Mouse (Mus musculus) cerebellum, adult 2 months (tissue): ENCODE results near the gene Ninl. TPM values are rescaled to one million over a fixed set of nuclear protein-coding genes. Genes with fewer than 3 reads are reported as not detected.

Source experiments
- DNase-seq, 2 experiments: peaks; one replicate each; pipeline ENCODE4 v3.0.0; 2021
- H3K27ac ChIP-seq: fragments of 200-500 bp; 2 replicates; pipeline ENCODE4 v1.5.1; 2012; ENCODE audit warnings: low read length, control low read depth, inconsistent platforms; ENCODE audit not compliant: insufficient read depth
- H3K27me3 ChIP-seq: fragments of 200-500 bp; 2 replicates; pipeline ENCODE4 v1.6.1; 2012; ENCODE audit warnings: inconsistent platforms, mild to moderate bottlenecking, low read length, moderate library complexity; ENCODE audit not compliant: control insufficient read depth, insufficient read depth
- H3K4me1 ChIP-seq: fragments of 200-500 bp; 2 replicates; pipeline ENCODE4 v1.6.1; 2011; ENCODE audit warnings: low read length; ENCODE audit not compliant: control insufficient read depth, insufficient read depth
- H3K4me3 ChIP-seq: fragments of 200-500 bp; replicated peaks from 2 replicates; pipeline ENCODE3; 2011; ENCODE audit warnings: mild to moderate bottlenecking, low read depth, low read length, control low read depth; ENCODE audit not compliant: insufficient read depth
- CTCF ChIP-seq: fragments of 200-500 bp; IDR thresholded peaks from 2 replicates; pipeline ENCODE4 v1.5.1; 2011; ENCODE audit warnings: low read depth, mild to moderate bottlenecking, control low read depth, low read length, moderate library complexity, borderline replicate concordance; ENCODE audit not compliant: insufficient read depth
- POLR2A ChIP-seq: fragments of 200-500 bp; IDR thresholded peaks from 2 replicates; pipeline ENCODE4 v1.6.1; 2011; ENCODE audit warnings: low read length, control low read depth, borderline replicate concordance; ENCODE audit not compliant: insufficient read depth
- WGBS: fragments of 180-500 bp; shearing (Covaris S2); methylation state at CpG from one replicate; pipeline ENCODE4 v1.1.7; 2018; 5-methylcytosine and 5-hydroxymethylcytosine counted together
- polyA plus RNA-seq: library from polyadenylated mRNA; depleted of rRNA; stranded (reverse); fragments of >200 nt; gene quantifications from 2 replicates; pipeline ENCODE4 v1.2.3, GENCODE M21; 2012

Gene Ninl
- polyA plus RNA-seq, 1 experiment, result 4.7 TPM

GRCm38 (mm10) chr2:151006281-151006945, 32.8 kb downstream of the Ninl start:
- no peak for DNase-seq
- no peak for TF ChIP-seq POLR2A
- TF ChIP-seq CTCF, result no peak
- Histone ChIP-seq H3K27me3 (no peaks in the 10 kb centered on the region), H3K4me1 (no peaks in the 10 kb centered on the region; the same call in 1 of the 2 replicates), H3K27ac (no peak overlapping the region), H3K4me3 (no peak overlapping the region)
- WGBS, result 30% methylated on average over 5 of the region's 5 CpGs

GRCm38 (mm10) chr2:151004390-151004789, 34.8 kb downstream of the Ninl start:
- no peak for DNase-seq
- no peaks in the 10 kb centered on the region; the same call in 1 of the 2 replicates for H3K4me1 ChIP-seq
- no peak overlapping the region for H3K27ac ChIP-seq
- no peaks in the 10 kb centered on the region for H3K27me3 ChIP-seq
- TF ChIP-seq POLR2A (no peak), CTCF (no peak)
- H3K4me3 ChIP-seq, result no peak overlapping the region
- WGBS, result 91% methylated on average over 10 of the region's 10 CpGs

- H3K4me3 ChIP-seq, result no peak overlapping the region
- H3K4me1 ChIP-seq, result no peaks in the 10 kb centered on the region; the same call in 1 of the 2 replicates
- DNase-seq, result no peak
- TF ChIP-seq POLR2A, result no peak
- no peak for TF ChIP-seq CTCF
- no peaks in the 10 kb centered on the region for H3K27me3 ChIP-seq
- WGBS, result 83% methylated on average over 6 of the region's 6 CpGs
- H3K27ac ChIP-seq, result no peak overlapping the region
Measured at GRCm38 (mm10) chr2:151003796-151004195, 35.4 kb downstream of the Ninl start.

- H3K27ac ChIP-seq, result no peak overlapping the region
- no peaks in the 10 kb centered on the region for H3K27me3 ChIP-seq
- DNase-seq, result no peak
- H3K4me3 ChIP-seq, result no peak overlapping the region
- H3K4me1 ChIP-seq, result no peaks in the 10 kb centered on the region; the same call in 1 of the 2 replicates
- 85% methylated on average over 5 of the region's 5 CpGs for WGBS
- TF ChIP-seq CTCF, result no peak
- TF ChIP-seq POLR2A, result no peak
Measured at GRCm38 (mm10) chr2:151001619-151002175, 37.5 kb downstream of the Ninl start.

GRCm38 (mm10) chr2:151000402-151001178, 38.6 kb downstream of the Ninl start:
- 46% methylated on average over 7 of the region's 7 CpGs for WGBS
- DNase-seq, result peak; percentile 50 to 58
- no peaks in the 10 kb centered on the region for H3K27me3 ChIP-seq
- TF ChIP-seq CTCF (peak; percentile 86), POLR2A (no peak)
- no peaks in the 10 kb centered on the region; the same call in 1 of the 2 replicates for H3K4me1 ChIP-seq
- no peak overlapping the region for H3K4me3 ChIP-seq
- no peak overlapping the region for H3K27ac ChIP-seq

GRCm38 (mm10) chr2:150999021-150999420, 40.2 kb downstream of the Ninl start:
- TF ChIP-seq CTCF (no peak), POLR2A (no peak)
- Histone ChIP-seq H3K4me1 (no peaks in the 10 kb centered on the region; the same call in 1 of the 2 replicates), H3K27ac (no peak overlapping the region), H3K27me3 (no peaks in the 10 kb centered on the region), H3K4me3 (no peak overlapping the region)
- 76% methylated on average over 3 of the region's 3 CpGs for WGBS
- no peak for DNase-seq

- H3K27ac ChIP-seq, result no peak overlapping the region
- no peaks in the 10 kb centered on the region; the same call in 1 of the 2 replicates for H3K4me1 ChIP-seq
- no peak for DNase-seq
- WGBS, result 72% methylated on average over 5 of the region's 5 CpGs
- TF ChIP-seq CTCF (no peak), POLR2A (no peak)
- H3K27me3 ChIP-seq, result no peaks in the 10 kb centered on the region
- no peak overlapping the region for H3K4me3 ChIP-seq
Measured at GRCm38 (mm10) chr2:150997618-150998017, 41.6 kb downstream of the Ninl start.
